22 mouse cellular contexts compared by ENCODE assay signal in genomic region chr6:141474696-141475095, GRCm38 (mm10). TPM values are rescaled to one million over a fixed set of nuclear protein-coding genes. Genes with fewer than 3 reads are reported as not detected.
DNase-seq lines count a peak whose midpoint lies in the region; ATAC-seq lines count a peak whose summit lies in the region.
"Had no signal": no experiment of that assay in that cellular context is flagged by ENCODE, and none has a peak within 500 bp of the region (broad histone marks: within the 10 kb centered on the region; RNA-seq: fewer than 3 reads in every experiment).

No protein-coding gene starts in this region.

- H3K4me3 ChIP-seq in forebrain, embryonic 14.5 days (ENCODE audit: low read depth, low read length), result no peak overlapping the region
- H3K4me3 ChIP-seq in forebrain, embryonic 10.5 days, result no peak overlapping the region
- H3K4me3 ChIP-seq in heart, embryonic 11.5 days (ENCODE audit: low read depth, low read length), result no peak overlapping the region
- H3K4me3 ChIP-seq in midbrain, embryonic 11.5 days (ENCODE audit: low read depth, low read length), result no peak overlapping the region
- H3K4me3 ChIP-seq in midbrain, embryonic 16.5 days (ENCODE audit: low read depth, low read length), result no peak overlapping the region
- no peak overlapping the region for H3K4me3 ChIP-seq in kidney, embryonic 16.5 days (ENCODE audit: low read length)
- H3K4me3 ChIP-seq: gastrocnemius, adult 2 months; hindbrain, embryonic 10.5 days; liver, embryonic 15.5 days; midbrain, embryonic 12.5 days; neural tube, embryonic 15.5 days had no signal

- H3K36me3 ChIP-seq in forebrain, embryonic 14.5 days (ENCODE audit: control insufficient read depth, insufficient read depth, low read length), result no peaks in the 10 kb centered on the region
- no peaks in the 10 kb centered on the region for H3K36me3 ChIP-seq in forebrain, embryonic 10.5 days (replicated peaks)
- H3K36me3 ChIP-seq in heart, embryonic 11.5 days (ENCODE audit: control insufficient read depth, insufficient read depth, low read length), result 0 out of 2 replicates have a peak, but pooled peaks cover 4% of the 10 kb centered on the region
- H3K36me3 ChIP-seq in midbrain, embryonic 11.5 days (ENCODE audit: control insufficient read depth, insufficient read depth, low read length), result no peaks in the 10 kb centered on the region
- no peaks in the 10 kb centered on the region for H3K36me3 ChIP-seq in midbrain, embryonic 16.5 days (ENCODE audit: control insufficient read depth, insufficient read depth, low read length)
- H3K36me3 ChIP-seq in kidney, embryonic 16.5 days (ENCODE audit: insufficient read depth, low read length), result peaks cover 12% of the 10 kb centered on the region
- H3K36me3 ChIP-seq: hindbrain, embryonic 10.5 days; liver, embryonic 15.5 days; midbrain, embryonic 12.5 days; neural tube, embryonic 15.5 days had no signal

- no peaks in the 10 kb centered on the region for H3K9me3 ChIP-seq in forebrain, embryonic 14.5 days (replicated peaks; ENCODE audit: control insufficient read depth, low read length)
- H3K9me3 ChIP-seq in forebrain, embryonic 10.5 days, result no peaks in the 10 kb centered on the region
- no peaks in the 10 kb centered on the region for H3K9me3 ChIP-seq in heart, embryonic 11.5 days (replicated peaks; ENCODE audit: control insufficient read depth, low read length)
- H3K9me3 ChIP-seq in midbrain, embryonic 11.5 days (ENCODE audit: control insufficient read depth, low read length), result no peaks in the 10 kb centered on the region
- H3K9me3 ChIP-seq in midbrain, embryonic 16.5 days (replicated peaks; ENCODE audit: control insufficient read depth, low read length, poor library complexity, severe bottlenecking), result no peaks in the 10 kb centered on the region
- H3K9me3 ChIP-seq in kidney, embryonic 16.5 days (ENCODE audit: low read length), result peaks cover 5% of the 10 kb centered on the region
- H3K9me3 ChIP-seq: hindbrain, embryonic 10.5 days; liver, embryonic 15.5 days; midbrain, embryonic 12.5 days; neural tube, embryonic 15.5 days had no signal

- ATAC-seq in forebrain, embryonic 14.5 days, result peak; percentile 44; the same call in 1 of the 2 replicates
- ATAC-seq in heart, embryonic 11.5 days (replicated peaks; ENCODE audit: insufficient number of reproducible peaks, low FRiP score, low TSS enrichment), result no peak
- no peak for ATAC-seq in midbrain, embryonic 11.5 days (ENCODE audit: low FRiP score)
- no peak for ATAC-seq in midbrain, embryonic 16.5 days
- no peak for ATAC-seq in kidney, embryonic 16.5 days (ENCODE audit: low FRiP score, low TSS enrichment)

- H3K4me2 ChIP-seq in forebrain, embryonic 14.5 days (ENCODE audit: low read length), result no peak overlapping the region
- H3K4me2 ChIP-seq in heart, embryonic 11.5 days, result no peak overlapping the region
- no peak overlapping the region for H3K4me2 ChIP-seq in midbrain, embryonic 11.5 days
- H3K4me2 ChIP-seq in midbrain, embryonic 16.5 days (ENCODE audit: low read length), result no peak overlapping the region
- H3K4me2 ChIP-seq in kidney, embryonic 16.5 days (replicated peaks; ENCODE audit: low read depth, low read length), result no peak overlapping the region
- H3K4me2 ChIP-seq: liver, embryonic 15.5 days; midbrain, embryonic 12.5 days; neural tube, embryonic 15.5 days had no signal

- H3K9ac ChIP-seq in forebrain, embryonic 14.5 days (ENCODE audit: low read length), result no peak overlapping the region
- no peak overlapping the region for H3K9ac ChIP-seq in heart, embryonic 11.5 days (ENCODE audit: low read depth, low read length)
- no peak overlapping the region for H3K9ac ChIP-seq in midbrain, embryonic 11.5 days (ENCODE audit: low read length)
- H3K9ac ChIP-seq in midbrain, embryonic 16.5 days (ENCODE audit: low read depth, low read length), result no peak overlapping the region
- H3K9ac ChIP-seq in kidney, embryonic 16.5 days (replicated peaks; ENCODE audit: low read length), result no peak overlapping the region
- H3K9ac ChIP-seq: liver, embryonic 15.5 days; midbrain, embryonic 12.5 days; neural tube, embryonic 15.5 days had no signal

- intact Hi-C loops in heart, postnatal 10 days (cut with DNase I), result no loop called here

- DNase-seq in forebrain, embryonic 14.5 days (ENCODE audit: low spot score), result peak; percentile 71
- no peak for DNase-seq in forebrain, embryonic 10.5 days (ENCODE audit: extremely low spot score, low spot score)
- peak; percentile 40 to 48 for DNase-seq in heart, postnatal 10 days
- DNase-seq in midbrain, embryonic 11.5 days (ENCODE audit: low spot score, missing footprints), result peak; percentile 37
- no peak for DNase-seq in layer of hippocampus, postnatal 10 days (ENCODE audit: low spot score in 2 of 2)
- DNase-seq: adrenal gland, postnatal 10 days; cerebellum, adult 11-12 months; cerebellum, postnatal 25 days; gastrocnemius, adult 2 months; kidney, adult 9 months; right cerebral cortex, postnatal 25 days had no signal

- H3K27ac ChIP-seq in forebrain, embryonic 14.5 days (ENCODE audit: low read depth, low read length), result no peak overlapping the region
- no peak overlapping the region for H3K27ac ChIP-seq in forebrain, embryonic 10.5 days
- H3K27ac ChIP-seq in heart, embryonic 11.5 days (ENCODE audit: low read depth, low read length), result no peak overlapping the region
- no peak overlapping the region for H3K27ac ChIP-seq in midbrain, embryonic 11.5 days (ENCODE audit: low read depth, low read length)
- no peak overlapping the region for H3K27ac ChIP-seq in midbrain, embryonic 16.5 days (ENCODE audit: low read length)
- no peak overlapping the region for H3K27ac ChIP-seq in kidney, embryonic 16.5 days (ENCODE audit: low read length)
- H3K27ac ChIP-seq: gastrocnemius, adult 2 months; hindbrain, embryonic 10.5 days; liver, embryonic 15.5 days; macrophage; midbrain, embryonic 12.5 days had no signal

- H3K27me3 ChIP-seq in forebrain, embryonic 14.5 days (replicated peaks; ENCODE audit: control insufficient read depth, insufficient read depth, low read length), result no peaks in the 10 kb centered on the region
- no peaks in the 10 kb centered on the region for H3K27me3 ChIP-seq in forebrain, embryonic 10.5 days (ENCODE audit: poor library complexity, severe bottlenecking)
- H3K27me3 ChIP-seq in heart, embryonic 11.5 days (ENCODE audit: control insufficient read depth, insufficient read depth, low read length), result no peaks in the 10 kb centered on the region
- no peaks in the 10 kb centered on the region for H3K27me3 ChIP-seq in midbrain, embryonic 11.5 days (ENCODE audit: control insufficient read depth, insufficient read depth, low read length)
- H3K27me3 ChIP-seq in midbrain, embryonic 16.5 days (ENCODE audit: control insufficient read depth, insufficient read depth, low read depth, low read length), result no peaks in the 10 kb centered on the region
- H3K27me3 ChIP-seq in kidney, embryonic 16.5 days (ENCODE audit: insufficient read depth, low read length), result no peaks in the 10 kb centered on the region
- H3K27me3 ChIP-seq: liver, embryonic 15.5 days; midbrain, embryonic 12.5 days; neural tube, embryonic 15.5 days had no signal

- 28% methylated on average over 3 of the region's 3 CpGs for WGBS in forebrain, embryonic 14.5 days
- WGBS in forebrain, embryonic 10.5 days, result 78% methylated on average over 3 of the region's 3 CpGs
- 64% methylated on average over 3 of the region's 3 CpGs for WGBS in heart, embryonic 11.5 days (ENCODE audit: insufficient replicate concordance)
- 74% methylated on average over 3 of the region's 3 CpGs for WGBS in midbrain, embryonic 11.5 days
- WGBS in midbrain, embryonic 16.5 days, result 60% methylated on average over 3 of the region's 3 CpGs
- WGBS in kidney, embryonic 16.5 days, result 42% methylated on average over 3 of the region's 3 CpGs

- H3K4me1 ChIP-seq in forebrain, embryonic 14.5 days (ENCODE audit: control insufficient read depth, insufficient read depth, low read length), result peaks cover 2% of the 10 kb centered on the region; the same call in 1 of the 2 replicates
- no peaks in the 10 kb centered on the region for H3K4me1 ChIP-seq in forebrain, embryonic 10.5 days
- no peaks in the 10 kb centered on the region for H3K4me1 ChIP-seq in heart, embryonic 11.5 days (ENCODE audit: control insufficient read depth, insufficient read depth, low read length)
- H3K4me1 ChIP-seq in midbrain, embryonic 11.5 days (ENCODE audit: control insufficient read depth, insufficient read depth, low read length), result no peaks in the 10 kb centered on the region
- no peaks in the 10 kb centered on the region for H3K4me1 ChIP-seq in midbrain, embryonic 16.5 days (ENCODE audit: control insufficient read depth, insufficient read depth, low read length)
- no peaks in the 10 kb centered on the region for H3K4me1 ChIP-seq in kidney, embryonic 16.5 days (ENCODE audit: insufficient read depth, low read length)
- H3K4me1 ChIP-seq: hindbrain, embryonic 10.5 days; liver, embryonic 15.5 days; midbrain, embryonic 12.5 days had no signal

RNA-seq across cellular contexts. Expression of gene Slco1c1, which starts 49.5 kb away (rescaled TPM):
- 13.5 and 19.3 TPM in 2 replicates for polyA plus RNA-seq in forebrain, embryonic 14.5 days (2014; fragmentation: Nextera tagmentation; extraction: Ambion mirVana)
- 0.18 and 0.20 TPM in 2 replicates for polyA plus RNA-seq in forebrain, embryonic 10.5 days (2016; fragmentation: Nextera tagmentation; extraction: Ambion mirVana)
- total RNA-seq in heart, postnatal 10 days (2021), result 1 to 10 TPM in 1 of 2 experiments, under 1 TPM in 1; 0.47 to 1.1 TPM
- polyA plus RNA-seq in heart, embryonic 11.5 days (2014; fragmentation: Nextera tagmentation; extraction: Ambion mirVana), result 0.20 and 0.24 TPM in 2 replicates
- 1.5 and 2.1 TPM in 2 replicates for polyA plus RNA-seq in midbrain, embryonic 11.5 days (2014; fragmentation: Nextera tagmentation; extraction: Ambion mirVana)
- 19.0 and 21.2 TPM in 2 replicates for polyA plus RNA-seq in midbrain, embryonic 16.5 days (2015; fragmentation: Nextera tagmentation; extraction: Ambion mirVana)
- total RNA-seq in layer of hippocampus, postnatal 10 days (2021), result 10 to 100 TPM; 90.8 to 92.4 TPM
- polyA plus RNA-seq in kidney, embryonic 16.5 days (2015; fragmentation: Nextera tagmentation; extraction: Ambion mirVana), result 0.21 TPM in 1 of 2 replicates, not detected in the other
- total RNA-seq: gastrocnemius, adult 2 months; MEL had no signal
- polyA plus RNA-seq: liver, embryonic 15.5 days; macrophage; stomach, embryonic 16.5 days; thymus, postnatal 0 days had no signal

Comparison
In these comparisons a context has a peak if more than half of its experiments do, and no peak if none do; other contexts are left out.
1. DNase-seq: peak in forebrain, embryonic 14.5 days (single experiment), heart, postnatal 10 days (2 of 2) and midbrain, embryonic 11.5 days (single experiment); none in forebrain, embryonic 10.5 days (single experiment) and layer of hippocampus, postnatal 10 days (0 of 2).